Mouse (Mus musculus) c-Kit-positive CD71-positive TER-119-positive erythroid progenitor cells, embryonic 14.5 days (primary cell): ENCODE results near the gene Nell2.

Source experiments
- DNase-seq: peaks from one replicate; pipeline ENCODE4 v3.0.0-alpha.2; 2013; ENCODE audit warnings: low spot score

Gene Nell2

GRCm38 (mm10) chr15:95334323-95335296 is 193.7 kb downstream of the Nell2 start:
- no peak for DNase-seq

- no peak for DNase-seq
These were observed 195.1 kb downstream of the Nell2 start for GRCm38 (mm10) chr15:95333229-95333628.

GRCm38 (mm10) chr15:95330926-95331325 is 197.4 kb downstream of the Nell2 start:
- DNase-seq, result no peak

GRCm38 (mm10) chr15:95322744-95323143 is 205.6 kb downstream of the Nell2 start:
- no peak for DNase-seq

GRCm38 (mm10) chr15:95316626-95317025 is 211.7 kb downstream of the Nell2 start:
- DNase-seq, result no peak

- no peak for DNase-seq
These were observed 213.6 kb downstream of the Nell2 start for GRCm38 (mm10) chr15:95314808-95315145.

GRCm38 (mm10) chr15:95314121-95314807 is 214.1 kb downstream of the Nell2 start:
- no peak for DNase-seq

- no peak for DNase-seq
These were observed 215.1 kb downstream of the Nell2 start for GRCm38 (mm10) chr15:95313286-95313685.

- no peak for DNase-seq
These were observed 224.3 kb downstream of the Nell2 start for GRCm38 (mm10) chr15:95304102-95304501.

GRCm38 (mm10) chr15:95296561-95296960 is 231.8 kb downstream of the Nell2 start:
- no peak for DNase-seq

GRCm38 (mm10) chr15:95289047-95289446 is 239.3 kb downstream of the Nell2 start:
- no peak for DNase-seq

- no peak for DNase-seq
These were observed 243.2 kb downstream of the Nell2 start for GRCm38 (mm10) chr15:95285199-95285598.

- no peak for DNase-seq
These were observed 247.4 kb downstream of the Nell2 start for GRCm38 (mm10) chr15:95280986-95281385.

GRCm38 (mm10) chr15:95278001-95278400 is 250.4 kb downstream of the Nell2 start:
- DNase-seq, result no peak

GRCm38 (mm10) chr15:95276556-95276955 is 251.8 kb downstream of the Nell2 start:
- DNase-seq, result peak; percentile 1

- DNase-seq, result no peak
These were observed 252.8 kb downstream of the Nell2 start for GRCm38 (mm10) chr15:95275553-95275952.

- DNase-seq, result no peak
These were observed 255.1 kb downstream of the Nell2 start for GRCm38 (mm10) chr15:95273236-95273635.

- DNase-seq, result no peak
These were observed 256.2 kb downstream of the Nell2 start for GRCm38 (mm10) chr15:95272167-95272566.

GRCm38 (mm10) chr15:95259671-95260450 is 268.5 kb downstream of the Nell2 start:
- DNase-seq, result no peak

- no peak for DNase-seq
These were observed 271.2 kb downstream of the Nell2 start for GRCm38 (mm10) chr15:95257131-95257530.

- DNase-seq, result no peak
These were observed 282.8 kb downstream of the Nell2 start for GRCm38 (mm10) chr15:95245516-95245915.

GRCm38 (mm10) chr15:95243876-95244275 is 284.5 kb downstream of the Nell2 start:
- DNase-seq, result no peak
